Mouse (Mus musculus) lung, postnatal 0 days (tissue): ENCODE results near the gene H2afy. TPM values are rescaled to one million over a fixed set of nuclear protein-coding genes. Genes with fewer than 3 reads are reported as not detected.
A peak's percentile ranks its signal among the peaks of the same experiment; 100 is the strongest.
"Not testable (repeated sequence)": the region's sequence is repeated elsewhere in the genome, so short reads cannot be mapped to it uniquely, and the experiment has no call there.

Source experiments
- ATAC-seq: fragments of 200-750 bp; cut with Nextera tagmentation; 2 replicates; pipeline ENCODE4 v1.8.0; 2017; ENCODE audit warnings: moderate library complexity
- DNase-seq: peaks from one replicate; pipeline ENCODE4 v3.0.0-alpha.2; 2016; ENCODE audit warnings: low spot score
- H3K27ac ChIP-seq: fragments of 300-500 bp; sonication (generic); 2 replicates; pipeline ENCODE4 v1.5.1; 2014; ENCODE audit warnings: antibody characterized with exemption, mild to moderate bottlenecking, low read length, mixed read lengths
- H3K27me3 ChIP-seq: fragments of 300-500 bp; sonication (generic); replicated peaks from 2 replicates; pipeline ENCODE4 v1.6.1; 2014; ENCODE audit warnings: low read length, mixed read lengths; ENCODE audit not compliant: insufficient read depth
- H3K36me3 ChIP-seq: fragments of 300-500 bp; sonication (generic); 2 replicates; pipeline ENCODE4 v1.6.1; 2014; ENCODE audit warnings: low read length, mixed read lengths; ENCODE audit not compliant: insufficient read depth
- H3K4me1 ChIP-seq: fragments of 300-500 bp; sonication (generic); 2 replicates; pipeline ENCODE4 v1.6.1; 2014; ENCODE audit warnings: antibody characterized with exemption, low read depth, low read length, mixed read lengths; ENCODE audit not compliant: insufficient read depth
- H3K4me2 ChIP-seq: fragments of 300-500 bp; sonication (generic); replicated peaks from 2 replicates; pipeline ENCODE4 v1.6.1; 2014; ENCODE audit warnings: low read depth, mild to moderate bottlenecking, low read length, moderate library complexity, mixed read lengths
- H3K4me3 ChIP-seq: fragments of 300-500 bp; sonication (generic); 2 replicates; pipeline ENCODE4 v1.5.1; 2014; ENCODE audit warnings: low read depth, low read length
- H3K9ac ChIP-seq: fragments of 300-500 bp; sonication (generic); replicated peaks from 2 replicates; pipeline ENCODE4 v1.6.1; 2014; ENCODE audit warnings: low read depth, mild to moderate bottlenecking
- H3K9me3 ChIP-seq: fragments of 300-500 bp; sonication (generic); 2 replicates; pipeline ENCODE4 v1.6.1; 2016; ENCODE audit warnings: low read length, mixed read lengths
- CTCF ChIP-seq: IDR thresholded peaks from 2 replicates; pipeline ENCODE4 v1.5.1; 2016; ENCODE audit warnings: antibody characterized with exemption, mild to moderate bottlenecking
- EP300 ChIP-seq: IDR thresholded peaks from 2 replicates; pipeline ENCODE4 v1.6.1; 2016; ENCODE audit warnings: antibody characterized with exemption, mild to moderate bottlenecking, control low read depth
- WGBS: fragments of 180-500 bp; shearing (Covaris S2); extraction: QIAGEN DNeasy Blood & Tissue Kit; methylation state at CpG from one replicate; pipeline ENCODE4 v1.1.7; 2014; 5-methylcytosine and 5-hydroxymethylcytosine counted together
- polyA plus RNA-seq: library from polyadenylated mRNA; unstranded; fragments of >200 nt; fragmentation: Nextera tagmentation; extraction: Ambion mirVana; gene quantifications from 2 replicates; pipeline ENCODE4 v1.2.1, GENCODE M21; 2015

H2afy gene
- polyA plus RNA-seq, 1 experiment from 2014 or later, result 126 TPM

DNA sequence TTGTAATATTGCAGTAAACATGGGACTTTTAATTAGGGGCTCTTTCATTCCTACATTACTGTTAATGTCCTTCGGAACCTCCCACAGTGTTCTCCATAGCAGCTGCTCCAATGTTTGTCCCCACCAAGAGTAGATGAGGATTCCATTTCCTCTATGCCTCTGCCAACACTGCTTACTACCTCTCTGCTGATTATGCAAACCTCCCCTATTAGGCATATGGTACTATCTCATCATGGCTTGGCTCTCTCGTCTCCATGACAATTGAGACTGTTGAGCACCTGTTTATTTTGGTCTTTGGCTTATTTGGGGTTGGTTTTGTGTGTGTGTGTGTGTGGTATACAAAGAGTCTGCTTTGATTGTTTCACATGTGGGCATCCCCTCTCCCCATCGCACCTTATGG is 95.5 kb downstream of the H2afy start:
- no peak overlapping the region for H3K4me2 ChIP-seq
- TF ChIP-seq CTCF, result no peak
- no peak for TF ChIP-seq EP300
- no peak overlapping the region for H3K4me3 ChIP-seq
- no peaks in the 10 kb centered on the region for H3K9me3 ChIP-seq
- H3K9ac ChIP-seq, result no peak overlapping the region
- no peaks in the 10 kb centered on the region for H3K27me3 ChIP-seq
- WGBS, result 73% methylated on average over 3 of the region's 3 CpGs
- no peak overlapping the region for H3K27ac ChIP-seq
- ATAC-seq (no peak), DNase-seq (no peak)
- no peaks in the 10 kb centered on the region for H3K4me1 ChIP-seq
- H3K36me3 ChIP-seq, result no peaks in the 10 kb centered on the region

GRCm38 (mm10) chr13:56039610-56040371 is 96.4 kb downstream of the H2afy start:
- no peak overlapping the region for H3K27ac ChIP-seq
- ATAC-seq (peak; percentile 70), DNase-seq (peak; percentile 75)
- no peak overlapping the region for H3K4me3 ChIP-seq
- no peaks in the 10 kb centered on the region for H3K36me3 ChIP-seq
- no peak overlapping the region for H3K4me2 ChIP-seq
- WGBS, result 29% methylated on average over 10 of the region's 10 CpGs
- TF ChIP-seq EP300, result peak; percentile 40; the same call in 1 of the 2 replicates
- peak; percentile 37; the same call in 1 of the 2 replicates for TF ChIP-seq CTCF
- no peaks in the 10 kb centered on the region for H3K4me1 ChIP-seq
- H3K27me3 ChIP-seq, result no peaks in the 10 kb centered on the region
- H3K9me3 ChIP-seq, result no peaks in the 10 kb centered on the region
- no peak overlapping the region for H3K9ac ChIP-seq

DNA sequence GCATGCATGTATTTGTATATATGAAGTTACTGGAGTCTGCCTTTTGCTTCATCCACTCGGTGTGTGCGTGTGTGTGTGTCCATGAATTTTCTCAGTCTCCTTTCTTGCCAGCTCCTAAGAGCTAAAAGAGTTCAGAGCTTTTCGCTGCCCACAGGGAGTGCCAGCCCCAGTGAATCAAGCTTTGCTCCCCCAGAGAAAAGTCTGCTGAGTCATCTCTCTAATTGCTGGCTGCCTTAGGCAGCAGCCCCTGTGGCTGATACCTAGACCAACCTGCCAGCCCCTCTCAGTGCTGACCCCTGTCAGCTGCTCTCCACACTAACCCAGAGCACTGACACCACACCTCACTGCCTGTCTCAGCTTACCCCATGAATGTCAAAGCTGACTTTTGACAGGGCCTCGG is 107.2 kb downstream of the H2afy start:
- H3K27ac ChIP-seq, result no peak overlapping the region
- DNase-seq (no peak), ATAC-seq (no peak)
- no peaks in the 10 kb centered on the region for H3K36me3 ChIP-seq
- H3K4me2 ChIP-seq, result no peak overlapping the region
- H3K9ac ChIP-seq, result no peak overlapping the region
- no peak overlapping the region for H3K4me3 ChIP-seq
- no peaks in the 10 kb centered on the region for H3K4me1 ChIP-seq
- TF ChIP-seq EP300 (no peak), CTCF (no peak)
- no peaks in the 10 kb centered on the region for H3K9me3 ChIP-seq
- peaks cover 4% of the 10 kb centered on the region; the same call in 1 of the 2 replicates for H3K27me3 ChIP-seq
- 81% methylated on average over 4 of the region's 4 CpGs for WGBS

- not testable (repeated sequence) for DNase-seq, H3K9ac ChIP-seq, H3K27me3 ChIP-seq, H3K4me1 ChIP-seq, H3K9me3 ChIP-seq, H3K36me3 ChIP-seq, H3K4me2 ChIP-seq, H3K27ac ChIP-seq, H3K4me3 ChIP-seq, ATAC-seq
- 65% methylated on average over 5 of the region's 5 CpGs for WGBS
Observed at GRCm38 (mm10) chr13:56027996-56028395, 108.2 kb downstream of the H2afy start.

GRCm38 (mm10) chr13:56026623-56027022 is 109.5 kb downstream of the H2afy start:
- Histone ChIP-seq H3K9ac (no peak overlapping the region), H3K4me1 (no peaks in the 10 kb centered on the region), H3K4me2 (no peak overlapping the region), H3K27me3 (peaks cover 4% of the 10 kb centered on the region; the same call in 1 of the 2 replicates), H3K4me3 (no peak overlapping the region), H3K36me3 (no peaks in the 10 kb centered on the region), H3K27ac (no peak overlapping the region), H3K9me3 (no peaks in the 10 kb centered on the region)
- ATAC-seq, result peak; percentile 19; the same call in 1 of the 2 replicates
- 26% methylated on average over 5 of the region's 5 CpGs for WGBS
- TF ChIP-seq EP300 (no peak), CTCF (no peak)
- peak; percentile 30 for DNase-seq

GRCm38 (mm10) chr13:56026026-56026425 is 110.1 kb downstream of the H2afy start:
- H3K4me3 ChIP-seq, result no peak overlapping the region
- no peaks in the 10 kb centered on the region for H3K36me3 ChIP-seq
- no peak for ATAC-seq
- no peak overlapping the region for H3K27ac ChIP-seq
- no peaks in the 10 kb centered on the region for H3K4me1 ChIP-seq
- no peak overlapping the region for H3K4me2 ChIP-seq
- no peaks in the 10 kb centered on the region for H3K9me3 ChIP-seq
- no peak for DNase-seq
- WGBS, result 59% methylated on average over 7 of the region's 7 CpGs
- H3K9ac ChIP-seq, result no peak overlapping the region
- H3K27me3 ChIP-seq, result peaks cover 4% of the 10 kb centered on the region; the same call in 1 of the 2 replicates
- TF ChIP-seq CTCF (no peak), EP300 (no peak)
